Mouse (Mus musculus) limb, embryonic 14.5 days (tissue): ENCODE data around the gene 5430427O19Rik. TPM values are rescaled to one million over a fixed set of nuclear protein-coding genes. Genes with fewer than 3 reads are reported as not detected.

Source experiments
- ATAC-seq: fragments of 200-750 bp; cut with Nextera tagmentation; 2 replicates; pipeline ENCODE4 v1.8.0; 2017; ENCODE audit warnings: low read depth, moderate number of reproducible peaks, moderate TSS enrichment; ENCODE audit not compliant: low FRiP score
- DNase-seq: peaks from one replicate; pipeline ENCODE4 v3.0.0-alpha.2; 2015; ENCODE audit warnings: low spot score
- H3K27ac ChIP-seq: fragments of 300-500 bp; sonication (generic); replicated peaks from 2 replicates; pipeline ENCODE4 v1.5.1; 2014; ENCODE audit warnings: low read depth, mild to moderate bottlenecking, low read length, moderate library complexity, mixed read lengths
- H3K27me3 ChIP-seq: fragments of 300-500 bp; sonication (generic); 2 replicates; pipeline ENCODE4 v1.6.1; 2014; ENCODE audit warnings: low read length, mixed read lengths; ENCODE audit not compliant: control insufficient read depth, insufficient read depth
- H3K36me3 ChIP-seq: fragments of 300-500 bp; sonication (generic); 2 replicates; pipeline ENCODE4 v1.6.1; 2014; ENCODE audit warnings: mild to moderate bottlenecking, low read length, moderate library complexity, mixed read lengths; ENCODE audit not compliant: control insufficient read depth, insufficient read depth
- H3K4me1 ChIP-seq: fragments of 300-500 bp; sonication (generic); 2 replicates; pipeline ENCODE4 v1.6.1; 2014; ENCODE audit warnings: antibody characterized with exemption, low read length, mixed read lengths; ENCODE audit not compliant: control insufficient read depth, insufficient read depth
- H3K4me2 ChIP-seq: fragments of 300-500 bp; sonication (generic); replicated peaks from 2 replicates; pipeline ENCODE4 v1.6.1; 2014; ENCODE audit warnings: low read depth, mild to moderate bottlenecking, low read length, moderate library complexity; ENCODE audit not compliant: severe bottlenecking
- H3K4me3 ChIP-seq: fragments of 300-500 bp; sonication (generic); replicated peaks from 2 replicates; pipeline ENCODE4 v1.5.1; 2014; ENCODE audit warnings: low read length
- H3K9ac ChIP-seq: fragments of 300-500 bp; sonication (generic); 2 replicates; pipeline ENCODE4 v1.6.1; 2014; ENCODE audit warnings: mild to moderate bottlenecking, low read depth, low read length, moderate library complexity; ENCODE audit not compliant: severe bottlenecking
- H3K9me3 ChIP-seq: fragments of 300-500 bp; sonication (generic); 2 replicates; pipeline ENCODE4 v1.6.1; 2016; ENCODE audit warnings: low read length; ENCODE audit not compliant: control insufficient read depth
- POLR2A ChIP-seq: fragments of 200-500 bp; IDR thresholded peaks from 2 replicates; pipeline ENCODE4 v1.8.0; 2012; ENCODE audit warnings: inconsistent platforms, mild to moderate bottlenecking, moderate library complexity, borderline replicate concordance; ENCODE audit not compliant: insufficient read depth, insufficient read length; ENCODE audit errors: extremely low read depth
- WGBS: fragments of 180-500 bp; shearing (Covaris S2); extraction: QIAGEN DNeasy Blood & Tissue Kit; methylation state at CpG from one replicate; pipeline ENCODE4 v1.1.7; 2014; 5-methylcytosine and 5-hydroxymethylcytosine counted together
- polyA plus RNA-seq, 2 experiments: library from polyadenylated mRNA; depleted of rRNA in 1 of 2; stranded (reverse) in 1 of 2; unstranded in 1 of 2; fragments of >200 nt; fragmentation: Nextera tagmentation in 1 of 2; extraction: Ambion mirVana in 1 of 2; gene quantifications; 2 replicates each; pipeline versions ENCODE4 v1.2.1 to v1.2.3; 2012 to 2014

5430427O19Rik gene
- polyA plus RNA-seq, 2 experiments, result 0.06 to 0.12 TPM

DNA sequence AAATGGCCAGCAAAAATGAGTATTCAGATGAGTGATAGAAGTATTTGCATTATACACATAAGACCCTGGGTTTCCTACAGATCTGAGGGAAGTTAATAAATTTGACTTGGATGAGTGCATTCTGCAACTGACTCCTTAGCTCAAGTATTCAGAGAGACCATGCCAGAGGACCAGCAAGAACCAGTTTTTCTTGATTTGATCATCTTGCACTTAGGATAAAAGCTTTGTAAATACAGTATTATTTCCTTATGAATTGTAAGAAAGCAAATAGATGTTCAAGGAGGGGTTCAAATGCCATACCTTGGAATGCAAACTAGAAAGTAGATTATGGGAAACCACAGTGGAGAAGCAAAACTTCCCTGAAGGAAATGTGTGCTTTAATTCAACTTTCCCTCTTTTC is 13.0 kb upstream of the 5430427O19Rik start:
- Histone ChIP-seq H3K4me1 (no peaks in the 10 kb centered on the region), H3K4me3 (no peak overlapping the region), H3K27ac (no peak overlapping the region), H3K36me3 (no peaks in the 10 kb centered on the region), H3K9me3 (no peaks in the 10 kb centered on the region), H3K4me2 (no peak overlapping the region), H3K9ac (no peak overlapping the region), H3K27me3 (no peaks in the 10 kb centered on the region)
- TF ChIP-seq POLR2A, result no peak
- DNase-seq, result no peak
- no peak for ATAC-seq

DNA sequence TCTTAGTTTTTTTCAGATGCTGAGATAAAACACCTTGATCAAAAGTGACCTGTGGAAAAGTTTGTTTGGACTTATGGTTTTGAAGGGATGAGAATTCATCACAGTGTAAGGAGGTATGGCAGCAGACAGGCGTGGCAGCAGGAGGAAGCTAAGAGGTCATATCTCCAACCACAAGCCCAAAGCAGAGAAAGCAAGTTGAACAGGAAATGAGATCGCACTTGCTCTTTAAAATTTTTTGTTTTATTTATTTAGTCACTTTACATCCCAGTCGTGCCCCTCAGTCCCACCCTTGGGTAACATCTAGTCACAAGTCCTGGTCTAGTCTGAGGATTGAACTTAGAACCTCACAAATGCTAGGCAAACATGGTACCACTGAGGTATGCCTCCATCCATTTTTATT is 2.1 kb upstream of the 5430427O19Rik start:
- no peak overlapping the region for H3K27ac ChIP-seq
- H3K9ac ChIP-seq, result no peak overlapping the region
- no peak for ATAC-seq
- no peaks in the 10 kb centered on the region for H3K27me3 ChIP-seq
- H3K4me3 ChIP-seq, result no peak overlapping the region
- no peaks in the 10 kb centered on the region for H3K36me3 ChIP-seq
- no peaks in the 10 kb centered on the region for H3K9me3 ChIP-seq
- DNase-seq, result no peak
- H3K4me2 ChIP-seq, result no peak overlapping the region
- WGBS, result 59% methylated on average over 3 of the region's 3 CpGs
- no peak for TF ChIP-seq POLR2A
- H3K4me1 ChIP-seq, result no peaks in the 10 kb centered on the region

DNA sequence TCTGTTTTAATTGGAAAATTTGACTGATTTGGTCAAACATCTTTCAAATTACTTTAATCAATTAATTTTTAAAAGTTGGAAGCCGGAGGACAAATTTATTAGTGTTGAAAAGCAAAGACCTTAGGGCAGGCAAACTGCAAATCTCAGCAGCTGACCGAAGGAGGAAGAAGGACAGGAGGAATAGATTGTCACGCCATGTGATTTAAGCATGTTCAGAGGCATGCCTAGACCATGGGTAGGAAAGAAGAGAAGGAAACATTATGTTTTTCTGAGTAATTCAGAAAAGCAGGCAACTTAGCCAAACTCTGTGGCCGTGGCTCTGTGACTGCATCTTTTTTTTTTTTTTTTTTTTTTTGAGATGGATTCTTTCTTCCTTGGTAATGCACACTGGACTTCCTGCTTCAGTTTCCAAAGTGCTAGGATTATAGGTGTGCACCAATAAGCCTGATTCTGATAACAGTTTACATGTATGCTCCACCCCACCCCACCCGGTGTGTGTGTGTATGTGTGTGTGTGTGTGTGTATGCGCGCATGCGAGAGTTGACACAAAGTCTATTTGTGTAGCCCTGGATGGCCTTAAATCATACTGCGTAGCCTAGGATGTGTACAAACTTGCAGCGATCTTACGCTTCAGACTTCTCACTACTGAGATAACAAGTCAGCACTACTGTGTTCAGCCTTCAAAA is 1.4 kb downstream of the 5430427O19Rik start:
- Histone ChIP-seq H3K9ac (no peak overlapping the region), H3K4me1 (no peaks in the 10 kb centered on the region), H3K27ac (no peak overlapping the region), H3K4me3 (no peak overlapping the region), H3K27me3 (no peaks in the 10 kb centered on the region), H3K36me3 (no peaks in the 10 kb centered on the region), H3K4me2 (no peak overlapping the region), H3K9me3 (no peaks in the 10 kb centered on the region)
- TF ChIP-seq POLR2A, result no peak
- DNase-seq (no peak), ATAC-seq (no peak)
- 92% methylated on average over 11 of the region's 11 CpGs for WGBS

DNA sequence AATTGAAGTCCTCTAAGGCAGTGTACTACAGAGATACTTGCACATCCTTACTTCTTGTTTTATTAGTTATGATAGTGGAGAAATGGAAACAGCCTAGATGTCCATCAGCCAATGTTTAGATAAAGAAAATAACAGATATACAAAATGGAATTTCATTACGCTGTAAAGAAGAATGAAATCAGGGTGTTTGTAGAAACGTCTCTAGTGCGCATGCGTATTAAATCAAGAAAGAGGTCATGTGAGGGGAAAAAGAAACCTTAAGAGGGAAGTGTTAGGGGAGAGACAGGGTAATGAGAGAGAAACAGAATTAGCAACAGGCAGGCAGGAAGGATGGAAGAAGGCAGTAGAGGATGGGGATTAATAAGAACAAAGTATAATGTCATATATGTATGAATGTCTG is 4.2 kb downstream of the 5430427O19Rik start:
- no peak overlapping the region for H3K4me2 ChIP-seq
- H3K4me3 ChIP-seq, result no peak overlapping the region
- H3K4me1 ChIP-seq, result no peaks in the 10 kb centered on the region
- TF ChIP-seq POLR2A, result no peak
- no peak for DNase-seq
- WGBS, result 92% methylated on average over 4 of the region's 4 CpGs
- no peak for ATAC-seq
- no peaks in the 10 kb centered on the region for H3K27me3 ChIP-seq
- no peaks in the 10 kb centered on the region for H3K9me3 ChIP-seq
- no peak overlapping the region for H3K9ac ChIP-seq
- H3K27ac ChIP-seq, result no peak overlapping the region
- H3K36me3 ChIP-seq, result no peaks in the 10 kb centered on the region

DNA sequence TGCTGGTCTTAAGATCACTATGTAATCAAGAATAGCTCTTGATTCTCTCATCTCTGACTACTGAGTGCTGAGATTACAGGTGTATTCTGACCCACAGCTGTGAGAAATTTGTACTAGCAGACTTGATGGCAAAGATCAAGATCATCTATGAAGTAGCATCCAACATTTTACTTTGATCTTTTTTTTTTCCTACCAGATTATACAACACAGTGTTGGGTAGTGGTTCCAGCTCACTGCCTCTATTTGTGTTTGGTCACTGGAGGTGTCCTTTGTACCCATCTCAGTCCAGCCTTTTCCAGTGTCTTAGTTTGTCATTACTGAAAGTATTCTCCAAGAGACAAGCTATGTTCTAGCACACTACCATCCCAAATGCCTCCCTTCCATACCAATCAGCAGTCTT is 5.8 kb downstream of the 5430427O19Rik start:
- no peak for DNase-seq
- H3K4me2 ChIP-seq, result no peak overlapping the region
- TF ChIP-seq POLR2A, result no peak
- no peak overlapping the region for H3K27ac ChIP-seq
- no peaks in the 10 kb centered on the region for H3K9me3 ChIP-seq
- H3K4me3 ChIP-seq, result no peak overlapping the region
- no peak overlapping the region for H3K9ac ChIP-seq
- no peaks in the 10 kb centered on the region for H3K4me1 ChIP-seq
- H3K27me3 ChIP-seq, result no peaks in the 10 kb centered on the region
- ATAC-seq, result no peak
- H3K36me3 ChIP-seq, result no peaks in the 10 kb centered on the region

DNA sequence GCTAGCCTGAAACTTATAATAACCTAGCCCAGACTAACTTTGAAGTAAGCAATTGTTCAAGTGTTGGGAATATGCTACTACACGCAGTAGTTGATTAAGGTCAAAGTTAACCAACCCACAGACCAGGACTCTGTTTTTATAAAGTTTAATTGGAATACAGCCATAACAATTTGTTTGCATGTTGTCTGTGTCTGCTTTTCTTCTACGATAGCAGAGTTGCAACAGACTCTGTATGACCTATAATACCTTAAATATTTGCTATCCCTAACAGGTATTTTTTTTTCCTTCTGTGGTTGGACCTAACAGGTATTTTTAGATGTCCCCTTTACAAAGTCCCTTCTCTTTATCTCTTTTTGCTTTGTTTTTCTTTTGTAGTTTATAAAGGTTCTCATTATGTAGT is 7.6 kb downstream of the 5430427O19Rik start:
- no peak overlapping the region for H3K4me2 ChIP-seq
- DNase-seq, result no peak
- no peak overlapping the region for H3K4me3 ChIP-seq
- H3K27ac ChIP-seq, result no peak overlapping the region
- no peak for TF ChIP-seq POLR2A
- 84% methylated on average over 2 of the region's 2 CpGs for WGBS
- no peak overlapping the region for H3K9ac ChIP-seq
- H3K27me3 ChIP-seq, result no peaks in the 10 kb centered on the region
- ATAC-seq, result no peak
- no peaks in the 10 kb centered on the region for H3K36me3 ChIP-seq
- H3K9me3 ChIP-seq, result no peaks in the 10 kb centered on the region
- no peaks in the 10 kb centered on the region for H3K4me1 ChIP-seq
